Mouse (Mus musculus) E14TG2a.4 (cell line): Measurements from ENCODE around the gene Cldn34c2.
"Not testable (repeated sequence)": the region's sequence is repeated elsewhere in the genome, so short reads cannot be mapped to it uniquely, and the experiment has no call there.

ENCODE experiments used
- H3K27me3 ChIP-seq: 2 replicates; pipeline ENCODE4 v1.6.1; 2014; ENCODE audit warnings: low read length, control low read depth; ENCODE audit not compliant: insufficient read depth
- H3K36me3 ChIP-seq: 2 replicates; pipeline ENCODE4 v1.6.1; 2014; ENCODE audit warnings: low read length, control low read depth; ENCODE audit not compliant: insufficient read depth
- H3K4me1 ChIP-seq: replicated peaks from 2 replicates; pipeline ENCODE4 v1.6.1; 2014; ENCODE audit warnings: low read depth, low read length, control low read depth
- H3K4me3 ChIP-seq: replicated peaks from 2 replicates; pipeline ENCODE4 v1.5.1; 2014; ENCODE audit warnings: mild to moderate bottlenecking, low read length
- H3K9me3 ChIP-seq: 2 replicates; pipeline ENCODE4 v1.6.1; 2014; ENCODE audit warnings: low read length, control low read depth

The Cldn34c2 gene

GRCm38 (mm10) chrX:123581400-123581799 lies at the start of gene Cldn34c2:
Gene Cldn34c2, plus strand, starts transcription at chrX:123581700.
- H3K4me3 ChIP-seq, H3K4me1 ChIP-seq, H3K27me3 ChIP-seq, H3K9me3 ChIP-seq, H3K36me3 ChIP-seq: not testable (repeated sequence)

- not testable (repeated sequence) for H3K4me3 ChIP-seq, H3K36me3 ChIP-seq, H3K27me3 ChIP-seq, H3K9me3 ChIP-seq, H3K4me1 ChIP-seq
Measured at GRCm38 (mm10) chrX:123551378-123551777, 30.1 kb upstream of the Cldn34c2 start.

- not testable (repeated sequence) for H3K36me3 ChIP-seq, H3K4me3 ChIP-seq
Measured at GRCm38 (mm10) chrX:123612158-123612828, 30.8 kb downstream of the Cldn34c2 start.

More at GRCm38 (mm10) chrX:123612158-123612828, 30.8 kb downstream of the Cldn34c2 start:
- not testable (repeated sequence) for H3K4me1 ChIP-seq, H3K27me3 ChIP-seq, H3K9me3 ChIP-seq
